ENCODE assay signal across 27 mouse cellular contexts in the genomic region with DNA sequence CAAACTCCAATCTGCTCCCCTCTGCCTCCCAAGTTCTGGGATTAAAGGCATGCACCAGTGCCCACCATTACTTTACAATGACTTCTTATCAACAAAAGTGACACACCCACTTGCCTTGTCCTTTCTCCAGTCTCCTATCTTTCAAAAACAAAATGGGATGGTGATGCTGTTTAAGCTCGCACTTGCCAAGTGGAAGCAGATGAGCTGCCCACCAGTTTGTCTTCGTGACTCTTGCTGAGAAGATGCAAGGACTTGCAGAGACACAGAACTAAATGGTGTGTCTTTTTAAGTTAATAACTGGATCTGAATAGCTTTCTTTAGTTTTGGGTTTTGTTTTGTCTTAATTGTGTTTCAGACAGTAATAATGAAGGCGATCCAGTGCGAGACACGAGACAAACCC. TPM values are rescaled to one million over a fixed set of nuclear protein-coding genes. Genes with fewer than 3 reads are reported as not detected.
"Had no signal": no experiment of that assay in that cellular context is flagged by ENCODE, and none has a peak within 500 bp of the region (broad histone marks: within the 10 kb centered on the region; RNA-seq: fewer than 3 reads in every experiment).

No protein-coding gene starts in this region.

- H3K27ac ChIP-seq: embryonic facial prominence, embryonic 10.5 days; forebrain, embryonic 12.5 days; forebrain, embryonic 13.5 days; forebrain, embryonic 15.5 days; heart, adult 2 months; heart, embryonic 10.5 days had no signal

- H3K4me3 ChIP-seq: embryonic facial prominence, embryonic 10.5 days; embryonic facial prominence, embryonic 12.5 days; embryonic facial prominence, embryonic 13.5 days; embryonic facial prominence, embryonic 15.5 days; erythroblast, embryonic 14.5 days; forebrain, embryonic 12.5 days; forebrain, embryonic 13.5 days; forebrain, embryonic 15.5 days; gastrocnemius, adult 2 months; heart, adult 2 months; heart, embryonic 10.5 days had no signal

- H3K4me2 ChIP-seq: embryonic facial prominence, embryonic 12.5 days; forebrain, embryonic 12.5 days; forebrain, embryonic 13.5 days; forebrain, embryonic 15.5 days; heart, embryonic 11.5 days had no signal

- DNase-seq: cerebellum, adult 8-10 months; cerebellum, adult 9-10 months; cerebellum, adult 9-11 months; cerebellum, postnatal 10 days; cerebellum, postnatal 14 days; cerebellum, postnatal 25 days; cerebellum, postnatal 36 days; embryo, embryonic 11 days; forebrain, postnatal 0 days; gastrocnemius, adult 2 months; gastrocnemius, postnatal 10 days; gastrocnemius, postnatal 14 days; gastrocnemius, postnatal 25 days; gastrocnemius, postnatal 36 days; heart, adult 18-20 months; heart, adult 2 months had no signal

- H3K9me3 ChIP-seq: embryonic facial prominence, embryonic 10.5 days; embryonic facial prominence, embryonic 12.5 days; embryonic facial prominence, embryonic 13.5 days; embryonic facial prominence, embryonic 15.5 days; forebrain, embryonic 12.5 days; forebrain, embryonic 13.5 days; forebrain, embryonic 15.5 days; heart, embryonic 10.5 days had no signal

- ATAC-seq: forebrain, embryonic 13.5 days; forebrain, embryonic 15.5 days; forebrain, embryonic 16.5 days had no signal

- H3K27me3 ChIP-seq: embryonic facial prominence, embryonic 12.5 days; embryonic facial prominence, embryonic 13.5 days; embryonic facial prominence, embryonic 15.5 days; forebrain, embryonic 12.5 days; forebrain, embryonic 13.5 days; forebrain, embryonic 15.5 days had no signal

- H3K36me3 ChIP-seq: embryonic facial prominence, embryonic 13.5 days; embryonic facial prominence, embryonic 15.5 days had no signal

- H3K9ac ChIP-seq: embryonic facial prominence, embryonic 12.5 days; embryonic facial prominence, embryonic 13.5 days; embryonic facial prominence, embryonic 15.5 days; forebrain, embryonic 12.5 days; forebrain, embryonic 13.5 days; forebrain, embryonic 15.5 days; forebrain, postnatal 0 days had no signal

- H3K4me1 ChIP-seq: forebrain, embryonic 15.5 days had no signal

RNA-seq across cellular contexts. Expression of gene Cxadr, which starts 41.5 kb away (rescaled TPM):
- polyA plus RNA-seq: erythroblast, embryonic 14.5 days had no signal
